Mouse (Mus musculus) cerebellum, adult 8-10 months (tissue): ENCODE results near the gene Parn.
A peak's percentile ranks its signal among the peaks of the same experiment; 100 is the strongest.

ENCODE experiments used
- DNase-seq: peaks from one replicate; pipeline ENCODE4 v3.0.0; 2022

Gene Parn

GRCm38 (mm10) chr16:13550667-13551066 lies 117.3 kb downstream of the Parn start:
- no peak for DNase-seq

DNA sequence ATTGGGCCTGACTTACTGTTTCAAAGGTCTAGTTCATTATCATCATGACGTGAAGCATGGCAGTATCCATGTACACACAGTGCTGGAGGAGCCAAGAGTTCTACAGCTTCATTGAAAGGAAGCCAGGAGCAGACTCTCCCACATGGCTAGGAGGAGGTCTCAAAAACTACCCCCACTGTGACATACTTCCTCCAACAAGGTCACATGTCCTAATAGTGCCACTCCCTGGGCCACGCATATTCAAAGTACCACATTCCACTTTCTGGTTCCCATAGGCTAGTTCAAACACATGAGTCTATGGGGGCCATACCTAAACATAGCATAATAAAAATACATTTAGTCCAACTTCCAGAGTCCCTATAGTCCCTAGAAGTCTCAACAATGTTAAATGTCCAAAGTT lies 118.0 kb downstream of the Parn start:
- DNase-seq, result no peak

- no peak for DNase-seq
These were observed 126.2 kb downstream of the Parn start for GRCm38 (mm10) chr16:13541816-13542215.

DNA sequence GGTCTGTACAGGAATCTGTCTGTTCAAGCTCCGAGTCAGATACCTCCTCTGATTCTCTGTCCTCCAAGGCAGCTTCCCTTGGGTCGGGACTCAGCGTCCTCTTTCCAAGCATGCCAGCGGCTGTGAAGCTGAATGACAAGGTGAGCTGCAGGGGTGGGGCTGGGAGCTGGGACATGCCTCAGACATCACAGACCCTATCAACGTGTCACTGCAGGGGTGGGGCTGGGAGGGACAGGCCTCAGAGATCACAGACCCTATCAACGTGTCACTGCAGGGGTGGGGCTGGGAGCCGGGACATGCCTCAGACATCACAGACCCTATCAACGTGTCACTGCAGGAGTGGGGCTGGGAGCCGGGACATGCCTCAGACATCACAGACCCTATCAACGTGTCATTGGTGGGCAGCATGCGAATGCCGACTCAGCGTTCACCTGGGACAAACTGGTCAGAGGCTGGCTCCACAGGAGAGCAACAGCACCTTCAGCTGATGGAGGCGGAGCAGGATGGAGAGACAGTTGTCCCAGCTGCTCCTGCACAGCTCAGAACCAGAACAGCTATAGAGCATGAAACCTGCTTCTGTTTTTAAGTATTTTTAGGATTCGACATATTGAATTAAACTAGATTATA lies 126.7 kb downstream of the Parn start:
- DNase-seq, result no peak

DNA sequence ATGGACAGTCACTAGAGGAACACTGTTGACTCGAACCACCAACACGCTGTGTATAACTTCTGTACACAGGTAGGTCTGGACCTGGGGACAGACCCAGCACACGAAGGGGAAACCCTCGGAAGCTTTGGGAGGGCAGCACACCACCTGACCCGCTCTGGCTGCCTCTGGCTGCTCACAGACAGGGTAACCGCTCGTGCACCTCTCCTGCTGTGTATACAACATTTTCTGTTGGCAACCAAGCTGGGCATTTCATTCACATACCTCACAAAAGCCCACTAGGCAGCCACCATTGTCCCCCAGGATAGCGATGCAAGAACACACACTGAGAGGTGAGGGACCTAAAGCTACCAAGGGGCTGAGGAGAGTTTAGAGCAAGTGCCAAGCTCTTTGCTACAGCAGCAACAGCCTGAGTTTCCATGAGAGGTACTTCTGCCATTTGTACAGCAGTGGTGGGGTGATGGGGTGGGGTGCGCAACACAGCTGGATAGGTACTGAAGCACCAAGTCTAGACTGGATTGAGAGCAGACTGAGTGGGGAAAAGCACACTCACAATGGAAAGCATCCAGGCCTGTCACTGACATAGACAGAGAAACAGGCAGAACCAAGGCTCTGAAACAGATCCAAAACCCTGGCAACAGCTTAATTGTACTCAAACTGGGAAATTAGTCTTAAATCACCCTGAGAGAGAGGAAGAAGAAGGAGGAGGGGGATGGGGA lies 128.9 kb downstream of the Parn start:
- no peak for DNase-seq

DNA sequence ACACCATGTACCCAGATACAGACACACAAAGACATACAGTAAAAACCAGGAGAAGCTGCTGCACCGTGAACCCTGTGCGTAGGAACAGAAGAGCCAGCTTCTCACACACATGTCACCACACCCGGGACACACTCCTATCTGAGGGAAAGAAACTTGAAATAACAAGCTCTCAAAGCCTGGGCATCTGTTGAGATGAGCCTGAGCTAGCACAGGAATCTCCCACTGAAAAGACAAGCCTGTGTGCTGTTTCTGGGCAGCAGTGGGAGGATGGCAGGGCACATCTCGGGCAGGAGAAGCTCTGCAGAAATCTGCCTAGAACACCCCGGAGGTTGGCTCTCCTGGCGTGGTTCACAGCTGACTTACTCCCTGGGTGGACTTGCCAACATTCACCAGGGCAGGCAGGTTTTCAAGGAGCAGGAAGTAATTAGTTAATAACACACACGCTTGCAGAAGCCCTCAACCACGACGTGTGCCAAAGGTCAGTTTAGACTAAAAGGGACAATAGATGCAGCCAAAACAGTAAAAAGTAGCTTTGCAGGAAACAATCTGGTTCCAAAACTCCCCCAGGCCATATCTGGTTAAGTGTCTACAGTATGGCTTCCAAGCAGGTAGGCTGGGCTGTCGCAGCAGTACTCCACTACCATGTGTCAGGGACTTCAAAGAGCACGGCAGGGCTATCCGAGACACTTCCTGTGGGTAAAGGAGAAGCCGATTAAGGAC lies 129.6 kb downstream of the Parn start:
- DNase-seq, result no peak

DNA sequence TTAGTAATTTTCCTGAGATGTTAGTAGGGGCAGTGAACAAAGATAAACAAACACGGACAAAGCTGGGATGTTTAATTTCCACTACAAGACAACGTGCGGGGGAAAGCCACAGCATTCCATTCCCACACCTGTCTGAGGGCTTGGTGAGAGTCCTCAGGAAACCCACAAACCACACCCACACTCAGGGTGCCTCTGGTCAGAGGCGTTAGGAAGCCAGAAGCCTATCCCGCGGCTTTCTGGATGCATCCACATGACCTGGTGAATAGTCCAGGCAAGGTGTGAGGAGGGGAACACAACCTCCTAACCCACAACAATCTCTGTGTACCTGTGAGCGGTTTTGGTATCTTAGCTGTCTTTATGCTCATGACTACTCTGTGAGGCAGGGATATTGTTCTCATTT lies 131.6 kb downstream of the Parn start:
- DNase-seq, result no peak

DNA sequence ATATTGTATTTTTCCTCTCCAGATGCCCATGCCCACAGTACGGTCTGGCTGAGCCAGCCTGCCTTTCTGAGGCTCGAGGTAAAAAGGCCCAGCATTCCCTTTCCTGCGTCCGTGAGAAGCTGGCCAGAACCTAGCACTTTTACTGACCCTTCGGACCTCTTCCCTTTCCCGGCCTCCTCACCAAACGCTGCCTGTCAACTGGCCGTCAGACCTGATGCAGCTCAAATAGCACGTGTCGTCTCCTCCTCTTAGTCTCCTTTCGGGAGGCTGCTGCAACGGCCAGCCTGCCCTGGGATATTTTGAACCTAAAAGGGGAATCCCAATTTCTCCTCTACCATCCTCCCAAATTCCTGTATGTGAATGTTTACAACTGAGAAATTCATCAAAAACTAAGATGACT lies 132.1 kb downstream of the Parn start:
- DNase-seq, result no peak

GRCm38 (mm10) chr16:13532840-13533239 lies 135.1 kb downstream of the Parn start:
- DNase-seq, result peak; percentile 7

DNA sequence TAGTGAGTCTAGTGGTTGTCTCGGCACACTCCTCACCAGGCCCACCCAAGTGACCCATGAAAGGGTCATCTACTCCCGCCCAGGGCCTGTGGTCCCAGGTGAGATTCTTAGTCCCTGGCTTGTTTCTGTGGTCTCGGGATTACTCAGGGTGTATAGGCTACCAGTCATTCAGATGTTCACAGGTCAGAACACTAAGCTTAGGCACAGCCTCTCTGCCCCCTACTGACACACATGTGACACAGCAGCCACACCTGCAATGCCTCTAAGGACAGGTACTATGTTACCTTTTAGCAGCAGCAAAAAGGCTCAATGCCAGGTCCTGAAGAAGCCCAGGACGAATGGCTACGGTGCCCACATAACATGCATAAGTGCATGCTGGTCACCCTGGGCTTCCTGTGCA lies 136.7 kb downstream of the Parn start:
- DNase-seq, result no peak

- DNase-seq, result no peak
These were observed 146.6 kb downstream of the Parn start for GRCm38 (mm10) chr16:13521359-13521758.

GRCm38 (mm10) chr16:13520301-13520700 lies 147.7 kb downstream of the Parn start:
- no peak for DNase-seq

- DNase-seq, result no peak
These were observed 151.8 kb downstream of the Parn start for GRCm38 (mm10) chr16:13516214-13516613.

DNA sequence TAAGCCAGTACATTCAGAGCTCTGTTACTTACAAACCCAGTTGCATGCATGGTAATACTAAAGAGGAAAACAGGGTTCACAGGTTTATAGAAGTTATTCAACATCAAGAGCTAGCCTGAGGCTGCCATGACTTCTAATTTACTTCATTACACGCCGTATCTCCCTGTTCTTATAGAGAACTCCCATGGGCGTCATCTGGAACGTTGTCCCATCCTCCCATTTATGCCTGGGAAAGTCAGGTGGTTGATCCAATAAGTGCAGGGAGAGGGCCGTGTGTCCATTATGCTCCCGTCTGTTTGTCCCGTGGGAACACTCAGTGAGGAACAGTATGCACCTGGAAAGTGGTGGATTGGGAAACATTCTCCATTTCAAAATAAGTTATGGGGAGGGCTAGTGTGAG lies 152.4 kb downstream of the Parn start:
- no peak for DNase-seq

- peak; percentile 30 for DNase-seq
These were observed 162.9 kb downstream of the Parn start for GRCm38 (mm10) chr16:13505055-13505454.

- DNase-seq, result no peak
These were observed 163.5 kb downstream of the Parn start for GRCm38 (mm10) chr16:13504476-13504875.

GRCm38 (mm10) chr16:13498923-13499322 lies 169.0 kb downstream of the Parn start:
- DNase-seq, result no peak

- DNase-seq, result no peak
These were observed 174.0 kb downstream of the Parn start for GRCm38 (mm10) chr16:13493981-13494380.

DNA sequence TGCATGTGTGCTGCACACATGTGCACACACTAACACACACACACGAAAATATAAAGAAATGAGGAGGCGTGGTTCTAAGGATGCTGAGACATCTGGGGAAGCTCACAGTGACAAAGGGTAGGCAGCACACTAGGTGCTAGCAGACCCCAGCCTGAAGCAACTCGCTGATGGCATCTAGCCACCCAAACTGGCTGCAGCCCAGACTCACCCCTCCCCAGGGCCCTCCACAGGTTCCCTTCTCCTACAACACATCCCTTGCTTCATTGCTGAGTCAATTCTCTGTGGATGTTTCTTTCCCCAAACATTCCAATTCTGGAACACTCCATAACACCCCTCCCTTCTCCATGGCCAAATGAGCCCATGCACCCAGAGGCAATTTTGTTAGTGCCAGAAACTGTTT lies 175.0 kb downstream of the Parn start:
- no peak for DNase-seq

DNA sequence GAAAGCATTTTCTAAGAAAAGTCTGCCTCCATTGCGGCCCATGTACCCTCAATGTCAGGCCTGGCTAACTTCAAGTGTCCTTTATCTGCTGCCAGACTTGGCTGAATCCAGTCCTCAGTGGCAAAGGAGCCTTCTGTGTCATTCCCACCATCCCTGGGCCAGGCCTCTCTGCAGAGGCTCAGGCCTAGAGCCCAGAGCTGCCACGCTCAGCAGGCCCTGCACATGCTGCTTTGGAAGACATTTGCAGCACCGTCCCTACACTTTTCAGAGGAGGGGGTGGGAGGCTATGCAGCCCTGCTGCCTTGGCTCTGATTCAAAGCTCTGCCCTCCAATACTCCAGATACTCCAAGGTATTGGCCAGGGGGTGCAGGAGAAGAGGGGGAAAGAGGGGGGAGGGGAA lies 176.2 kb downstream of the Parn start:
- no peak for DNase-seq
